Mouse (Mus musculus): Measurements from ENCODE around the gene Ccdc92b. TPM values are rescaled to one million over a fixed set of nuclear protein-coding genes. Genes with fewer than 3 reads are reported as not detected.

Ccdc92b gene
- polyA plus RNA-seq, 1 experiment: not detected

GRCm38 (mm10) chr11:74660336-74660735 is 40.9 kb downstream of the Ccdc92b start:
- Histone ChIP-seq H3K4me1 (ENCODE audit: control insufficient read depth, insufficient read depth, insufficient read length, low read length) (no peaks in the 10 kb centered on the region), H3K27ac (replicated peaks; ENCODE audit: low read depth, low read length) (no peak overlapping the region), H3K4me3 (ENCODE audit: insufficient read depth, low read depth, low read length) (no peak overlapping the region)

GRCm38 (mm10) chr11:74661641-74662040 is 42.2 kb downstream of the Ccdc92b start:
- H3K4me3 ChIP-seq (ENCODE audit: insufficient read depth, low read depth, low read length): no peak overlapping the region
- H3K4me1 ChIP-seq (ENCODE audit: control insufficient read depth, insufficient read depth, insufficient read length, low read length): no peaks in the 10 kb centered on the region

GRCm38 (mm10) chr11:74662221-74662620 is 42.8 kb downstream of the Ccdc92b start:
- H3K4me1 ChIP-seq (ENCODE audit: control insufficient read depth, insufficient read depth, insufficient read length, low read length): no peaks in the 10 kb centered on the region
- H3K27ac ChIP-seq (replicated peaks; ENCODE audit: low read depth, low read length): no peak overlapping the region
- H3K4me3 ChIP-seq (ENCODE audit: insufficient read depth, low read depth, low read length): no peak overlapping the region

More at GRCm38 (mm10) chr11:74661641-74662040, 42.2 kb downstream of the Ccdc92b start:
- H3K27ac ChIP-seq (replicated peaks; ENCODE audit: low read depth, low read length): no peak overlapping the region

GRCm38 (mm10) chr11:74664279-74664678 is 44.9 kb downstream of the Ccdc92b start:
- H3K27ac ChIP-seq (replicated peaks; ENCODE audit: low read depth, low read length): no peak overlapping the region
- H3K4me3 ChIP-seq (ENCODE audit: insufficient read depth, low read depth, low read length): no peak overlapping the region
- no peaks in the 10 kb centered on the region for H3K4me1 ChIP-seq (ENCODE audit: control insufficient read depth, insufficient read depth, insufficient read length, low read length)

- Histone ChIP-seq H3K27ac (replicated peaks; ENCODE audit: low read depth, low read length) (no peak overlapping the region), H3K4me1 (ENCODE audit: control insufficient read depth, insufficient read depth, insufficient read length, low read length) (no peaks in the 10 kb centered on the region), H3K4me3 (ENCODE audit: insufficient read depth, low read depth, low read length) (no peak overlapping the region)
These were observed 45.5 kb downstream of the Ccdc92b start for GRCm38 (mm10) chr11:74664906-74665305.

- H3K27ac ChIP-seq (replicated peaks; ENCODE audit: low read depth, low read length): no peak overlapping the region
These were observed 46.4 kb downstream of the Ccdc92b start for GRCm38 (mm10) chr11:74665631-74666283.

GRCm38 (mm10) chr11:74666284-74666652 is 46.9 kb downstream of the Ccdc92b start:
- Histone ChIP-seq H3K27ac (replicated peaks; ENCODE audit: low read depth, low read length) (no peak overlapping the region), H3K4me3 (ENCODE audit: insufficient read depth, low read depth, low read length) (no peak overlapping the region), H3K4me1 (ENCODE audit: control insufficient read depth, insufficient read depth, insufficient read length, low read length) (no peaks in the 10 kb centered on the region)

More at GRCm38 (mm10) chr11:74665631-74666283, 46.4 kb downstream of the Ccdc92b start:
- no peak overlapping the region for H3K4me3 ChIP-seq (ENCODE audit: insufficient read depth, low read depth, low read length)
- no peaks in the 10 kb centered on the region for H3K4me1 ChIP-seq (ENCODE audit: control insufficient read depth, insufficient read depth, insufficient read length, low read length)

- H3K27ac ChIP-seq (replicated peaks; ENCODE audit: low read depth, low read length): no peak overlapping the region
- H3K4me3 ChIP-seq (ENCODE audit: insufficient read depth, low read depth, low read length): no peak overlapping the region
- H3K4me1 ChIP-seq (ENCODE audit: control insufficient read depth, insufficient read depth, insufficient read length, low read length): no peaks in the 10 kb centered on the region
These were observed 47.6 kb downstream of the Ccdc92b start for GRCm38 (mm10) chr11:74666776-74667581.

GRCm38 (mm10) chr11:74667582-74668010 is 48.2 kb downstream of the Ccdc92b start:
- H3K4me1 ChIP-seq (ENCODE audit: control insufficient read depth, insufficient read depth, insufficient read length, low read length): no peaks in the 10 kb centered on the region
- H3K4me3 ChIP-seq (ENCODE audit: insufficient read depth, low read depth, low read length): no peak overlapping the region
- no peak overlapping the region for H3K27ac ChIP-seq (replicated peaks; ENCODE audit: low read depth, low read length)

GRCm38 (mm10) chr11:74668466-74668865 is 49.1 kb downstream of the Ccdc92b start:
- no peak overlapping the region for H3K4me3 ChIP-seq (ENCODE audit: insufficient read depth, low read depth, low read length)
- H3K27ac ChIP-seq (replicated peaks; ENCODE audit: low read depth, low read length): no peak overlapping the region
- H3K4me1 ChIP-seq (ENCODE audit: control insufficient read depth, insufficient read depth, insufficient read length, low read length): no peaks in the 10 kb centered on the region

- Histone ChIP-seq H3K4me1 (ENCODE audit: control insufficient read depth, insufficient read depth, insufficient read length, low read length) (no peaks in the 10 kb centered on the region), H3K27ac (replicated peaks; ENCODE audit: low read depth, low read length) (no peak overlapping the region), H3K4me3 (ENCODE audit: insufficient read depth, low read depth, low read length) (no peak overlapping the region)
These were observed 49.6 kb downstream of the Ccdc92b start for GRCm38 (mm10) chr11:74668971-74669370.

- H3K27ac ChIP-seq (replicated peaks; ENCODE audit: low read depth, low read length): no peak overlapping the region
These were observed 50.7 kb downstream of the Ccdc92b start for GRCm38 (mm10) chr11:74670151-74670550.

GRCm38 (mm10) chr11:74671013-74671412 is 51.6 kb downstream of the Ccdc92b start:
- H3K27ac ChIP-seq (replicated peaks; ENCODE audit: low read depth, low read length): no peak overlapping the region
- H3K4me1 ChIP-seq (ENCODE audit: control insufficient read depth, insufficient read depth, insufficient read length, low read length): no peaks in the 10 kb centered on the region

More at GRCm38 (mm10) chr11:74670151-74670550, 50.7 kb downstream of the Ccdc92b start:
- Histone ChIP-seq H3K4me3 (ENCODE audit: insufficient read depth, low read depth, low read length) (no peak overlapping the region), H3K4me1 (ENCODE audit: control insufficient read depth, insufficient read depth, insufficient read length, low read length) (no peaks in the 10 kb centered on the region)

GRCm38 (mm10) chr11:74671839-74672238 is 52.4 kb downstream of the Ccdc92b start:
- Histone ChIP-seq H3K27ac (replicated peaks; ENCODE audit: low read depth, low read length) (no peak overlapping the region), H3K4me1 (ENCODE audit: control insufficient read depth, insufficient read depth, insufficient read length, low read length) (no peaks in the 10 kb centered on the region), H3K4me3 (ENCODE audit: insufficient read depth, low read depth, low read length) (no peak overlapping the region)

More at GRCm38 (mm10) chr11:74671013-74671412, 51.6 kb downstream of the Ccdc92b start:
- no peak overlapping the region for H3K4me3 ChIP-seq (ENCODE audit: insufficient read depth, low read depth, low read length)

GRCm38 (mm10) chr11:74672901-74673513 is 53.6 kb downstream of the Ccdc92b start:
- Histone ChIP-seq H3K27ac (replicated peaks; ENCODE audit: low read depth, low read length) (no peak overlapping the region), H3K4me1 (ENCODE audit: control insufficient read depth, insufficient read depth, insufficient read length, low read length) (no peaks in the 10 kb centered on the region), H3K4me3 (ENCODE audit: insufficient read depth, low read depth, low read length) (no peak overlapping the region)

All from brown adipose tissue, adult 24 weeks (tissue).